14 mouse cellular contexts compared by ENCODE assay signal in genomic region chr4:128638265-128638923, GRCm38 (mm10). TPM values are rescaled to one million over a fixed set of nuclear protein-coding genes. Genes with fewer than 3 reads are reported as not detected.
DNase-seq lines count a peak whose midpoint lies in the region; ATAC-seq and TF ChIP-seq lines count a peak whose summit lies in the region.
"Had no signal": no experiment of that assay in that cellular context is flagged by ENCODE, and none has a peak within 500 bp of the region (broad histone marks: within the 10 kb centered on the region; RNA-seq: fewer than 3 reads in every experiment).

No protein-coding gene starts in this region.

- TF ChIP-seq EP300 in liver, postnatal 0 days (IDR thresholded peaks at IDR 0.05; ENCODE audit: low read depth): no peak

- no peaks in the 10 kb centered on the region for H3K27me3 ChIP-seq in heart, embryonic 15.5 days
- 0 out of 2 replicates have a peak, but pooled peaks cover 4% of the 10 kb centered on the region for H3K27me3 ChIP-seq in liver, embryonic 15.5 days
- H3K27me3 ChIP-seq in liver, postnatal 0 days (ENCODE audit: insufficient read depth, low read length): no peaks in the 10 kb centered on the region
- H3K27me3 ChIP-seq in limb, embryonic 10.5 days (ENCODE audit: low read depth, poor library complexity, severe bottlenecking): no peaks in the 10 kb centered on the region
- H3K27me3 ChIP-seq: embryonic facial prominence, embryonic 15.5 days had no signal

- H3K36me3 ChIP-seq in heart, embryonic 15.5 days: no peaks in the 10 kb centered on the region
- H3K36me3 ChIP-seq in liver, embryonic 15.5 days (replicated peaks): no peaks in the 10 kb centered on the region
- H3K36me3 ChIP-seq in liver, postnatal 0 days (replicated peaks; ENCODE audit: insufficient read depth, low read length): no peaks in the 10 kb centered on the region
- H3K36me3 ChIP-seq in limb, embryonic 10.5 days: no peaks in the 10 kb centered on the region
- H3K36me3 ChIP-seq: embryonic facial prominence, embryonic 15.5 days had no signal

- no peak overlapping the region for H3K4me3 ChIP-seq in heart, embryonic 15.5 days
- H3K4me3 ChIP-seq in liver, embryonic 15.5 days (replicated peaks): no peak overlapping the region
- no peak overlapping the region for H3K4me3 ChIP-seq in liver, postnatal 0 days (ENCODE audit: low read depth, low read length)
- no peak overlapping the region for H3K4me3 ChIP-seq in limb, embryonic 10.5 days
- H3K4me3 ChIP-seq: embryonic facial prominence, embryonic 15.5 days had no signal

- H3K9ac ChIP-seq in heart, embryonic 15.5 days: no peak overlapping the region
- no peak overlapping the region for H3K9ac ChIP-seq in liver, embryonic 15.5 days
- no peak overlapping the region for H3K9ac ChIP-seq in liver, postnatal 0 days (replicated peaks)
- H3K9ac ChIP-seq: embryonic facial prominence, embryonic 15.5 days had no signal

- H3K9me3 ChIP-seq in heart, embryonic 15.5 days (replicated peaks): no peaks in the 10 kb centered on the region
- no peaks in the 10 kb centered on the region for H3K9me3 ChIP-seq in liver, embryonic 15.5 days (replicated peaks)
- H3K9me3 ChIP-seq in liver, postnatal 0 days (ENCODE audit: low read length): no peaks in the 10 kb centered on the region
- H3K9me3 ChIP-seq in limb, embryonic 10.5 days (replicated peaks): no peaks in the 10 kb centered on the region
- H3K9me3 ChIP-seq: embryonic facial prominence, embryonic 15.5 days had no signal

- 83% methylated on average over 18 of the region's 18 CpGs for WGBS in heart, embryonic 15.5 days
- WGBS in liver, embryonic 15.5 days (ENCODE audit: insufficient replicate concordance): 63% methylated on average over 18 of the region's 18 CpGs
- WGBS in liver, postnatal 0 days (ENCODE audit: insufficient replicate concordance): 73% methylated on average over 18 of the region's 18 CpGs
- 90% methylated on average over 18 of the region's 18 CpGs for WGBS in limb, embryonic 10.5 days

- DNase-seq in heart, adult 8-10 months (ENCODE audit: low spot score): no peak
- no peak for DNase-seq in liver, postnatal 0 days
- DNase-seq in limb, embryonic 10.5 days (ENCODE audit: low spot score): no peak
- DNase-seq in adrenal gland, postnatal 14 days: no peak
- no peak for DNase-seq in layer of hippocampus, adult 9-11 months
- DNase-seq: cerebellum, postnatal 14 days; heart, adult 18-20 months; right cerebral cortex, adult 18-20 months; thymus, postnatal 25 days had no signal

- no peak for ATAC-seq in heart, embryonic 15.5 days (replicated peaks; ENCODE audit: insufficient number of reproducible peaks, insufficient read depth, low FRiP score, low read depth)
- no peak for ATAC-seq in liver, embryonic 15.5 days (ENCODE audit: insufficient read depth)
- no peak for ATAC-seq in liver, postnatal 0 days
- ATAC-seq in common myeloid progenitor, adult 5-6 weeks (replicated peaks; ENCODE audit: low read depth, poor library complexity, severe bottlenecking): peak; percentile 34

- TF ChIP-seq CTCF in liver, postnatal 0 days (IDR thresholded peaks at IDR 0.05; ENCODE audit: low read depth): no peak

- H3K4me1 ChIP-seq in heart, embryonic 15.5 days (replicated peaks): peaks cover 15% of the 10 kb centered on the region
- peaks cover 2% of the 10 kb centered on the region; the same call in 1 of the 2 replicates for H3K4me1 ChIP-seq in liver, embryonic 15.5 days (replicated peaks)
- H3K4me1 ChIP-seq in liver, postnatal 0 days (ENCODE audit: insufficient read depth): peaks cover 3% of the 10 kb centered on the region
- peaks cover 82% of the 10 kb centered on the region for H3K4me1 ChIP-seq in limb, embryonic 10.5 days

- H3K27ac ChIP-seq in heart, embryonic 15.5 days: 0 out of 2 replicates have a peak overlapping the region, but pooled peaks have one; percentile 37
- H3K27ac ChIP-seq in liver, embryonic 15.5 days (replicated peaks): 0 out of 2 replicates have a peak overlapping the region, but pooled peaks have one; percentile 9
- no peak overlapping the region for H3K27ac ChIP-seq in liver, postnatal 0 days (ENCODE audit: low read depth)
- H3K27ac ChIP-seq in limb, embryonic 10.5 days: peak overlapping the region; percentile 81; the same call in 1 of the 2 replicates
- H3K27ac ChIP-seq: embryonic facial prominence, embryonic 15.5 days; macrophage had no signal

- H3K4me2 ChIP-seq in heart, embryonic 15.5 days: no peak overlapping the region
- H3K4me2 ChIP-seq in liver, embryonic 15.5 days: no peak overlapping the region
- H3K4me2 ChIP-seq in liver, postnatal 0 days (ENCODE audit: low read depth, low read length): no peak overlapping the region
- H3K4me2 ChIP-seq: embryonic facial prominence, embryonic 15.5 days had no signal

RNA-seq across cellular contexts. Expression of gene Phc2, which starts 16.1 kb away (rescaled TPM):
- polyA plus RNA-seq in heart, embryonic 15.5 days (2015; fragmentation: Nextera tagmentation; extraction: Ambion mirVana): 28.5 and 40.2 TPM in 2 replicates
- total RNA-seq in heart, adult 8-10 months (2022): 10 to 100 TPM; 26.8 to 38.7 (median 30.2) TPM
- polyA plus RNA-seq in liver, embryonic 15.5 days (2015; fragmentation: Nextera tagmentation; extraction: Ambion mirVana): 14.3 and 15.0 TPM in 2 replicates
- polyA plus RNA-seq in liver, postnatal 0 days (2015; fragmentation: Nextera tagmentation; extraction: Ambion mirVana): 14.6 and 18.7 TPM in 2 replicates
- 21.2 and 23.0 TPM in 2 replicates for total RNA-seq in common myeloid progenitor, adult 5-6 weeks (2017)
- polyA plus RNA-seq in limb, embryonic 10.5 days (2016; fragmentation: Nextera tagmentation; extraction: Ambion mirVana): 71.1 and 76.8 TPM in 2 replicates
- 79.0 and 79.8 TPM in 2 replicates for total RNA-seq in adrenal gland, postnatal 14 days (2021)

RNA-seq across cellular contexts. Expression of gene Tlr12, which starts 20.0 kb away (rescaled TPM):
- polyA plus RNA-seq in heart, embryonic 15.5 days (2015; fragmentation: Nextera tagmentation; extraction: Ambion mirVana): 0.15 and 0.68 TPM in 2 replicates
- under 1 TPM in 2 of 4 experiments, not detected in 2; 0.28 to 0.29 TPM for total RNA-seq in heart, adult 8-10 months (2022)
- polyA plus RNA-seq in liver, embryonic 15.5 days (2015; fragmentation: Nextera tagmentation; extraction: Ambion mirVana): 1.2 and 1.9 TPM in 2 replicates
- polyA plus RNA-seq in liver, postnatal 0 days (2015; fragmentation: Nextera tagmentation; extraction: Ambion mirVana): 1.9 and 2.3 TPM in 2 replicates
- 0.44 and 1.1 TPM in 2 replicates for total RNA-seq in common myeloid progenitor, adult 5-6 weeks (2017)
- 0.87 and 1.3 TPM in 2 replicates for polyA plus RNA-seq in limb, embryonic 10.5 days (2016; fragmentation: Nextera tagmentation; extraction: Ambion mirVana)
- 0.48 and 0.98 TPM in 2 replicates for total RNA-seq in adrenal gland, postnatal 14 days (2021)

RNA-seq across cellular contexts. Expression of gene Zscan20, which starts 28.5 kb away (rescaled TPM):
- 2.4 and 3.7 TPM in 2 replicates for polyA plus RNA-seq in heart, embryonic 15.5 days (2015; fragmentation: Nextera tagmentation; extraction: Ambion mirVana)
- 1 to 10 TPM; 5.2 to 9.1 (median 7.8) TPM for total RNA-seq in heart, adult 8-10 months (2022)
- polyA plus RNA-seq in liver, embryonic 15.5 days (2015; fragmentation: Nextera tagmentation; extraction: Ambion mirVana): 0.79 and 0.84 TPM in 2 replicates
- 0.46 and 0.58 TPM in 2 replicates for polyA plus RNA-seq in liver, postnatal 0 days (2015; fragmentation: Nextera tagmentation; extraction: Ambion mirVana)
- 2.6 and 3.2 TPM in 2 replicates for total RNA-seq in common myeloid progenitor, adult 5-6 weeks (2017)
- 7.0 and 7.5 TPM in 2 replicates for polyA plus RNA-seq in limb, embryonic 10.5 days (2016; fragmentation: Nextera tagmentation; extraction: Ambion mirVana)
- total RNA-seq in adrenal gland, postnatal 14 days (2021): 5.0 and 6.5 TPM in 2 replicates
